Mouse (Mus musculus) layer of hippocampus, adult 8-10 months (tissue): ENCODE data around the gene Rnf152. TPM values are rescaled to one million over a fixed set of nuclear protein-coding genes. Genes with fewer than 3 reads are reported as not detected.

Source experiments
- DNase-seq, 2 experiments: peaks; one replicate each; pipeline ENCODE4 v3.0.0; 2022; ENCODE audit warnings: low spot score in 2 of 2
- total RNA-seq, 4 experiments: library from RNA; stranded (reverse); gene quantifications; 2 replicates each; pipeline ENCODE4 v1.2.4; 2022

Gene Rnf152
- total RNA-seq, 4 experiments from 2014 or later, result 2.9 to 3.2 (median 3.0) TPM

DNA sequence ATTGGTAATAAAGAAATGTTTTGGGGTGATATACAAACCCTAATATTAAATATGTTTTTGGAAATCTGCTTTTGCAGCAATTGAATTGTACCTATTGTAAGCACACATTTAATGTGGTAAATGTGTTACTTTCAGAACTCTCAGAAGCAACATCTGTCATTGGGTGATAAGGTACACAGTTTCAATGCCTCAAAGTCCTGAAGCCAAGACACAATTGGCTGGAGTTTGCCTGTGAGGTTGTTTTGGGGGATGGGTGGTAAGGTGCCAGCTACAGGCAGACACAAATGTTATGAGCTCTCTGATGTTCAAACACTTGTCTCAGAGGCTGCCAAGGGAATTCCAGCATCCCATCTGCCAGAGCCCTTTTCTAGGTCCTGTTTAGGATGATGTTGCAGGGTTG lies 116.3 kb downstream of the Rnf152 start:
- DNase-seq, result no peak
